Mouse (Mus musculus) 3134 (cell line): ENCODE results near the gene Hcrtr1.

ENCODE experiments used
- DNase-seq: peaks from one replicate; pipeline ENCODE4 v3.0.0-alpha.2; 2011; ENCODE audit warnings: low spot score; ENCODE audit not compliant: insufficient read length; ENCODE audit errors: extremely low read depth

The Hcrtr1 gene

DNA sequence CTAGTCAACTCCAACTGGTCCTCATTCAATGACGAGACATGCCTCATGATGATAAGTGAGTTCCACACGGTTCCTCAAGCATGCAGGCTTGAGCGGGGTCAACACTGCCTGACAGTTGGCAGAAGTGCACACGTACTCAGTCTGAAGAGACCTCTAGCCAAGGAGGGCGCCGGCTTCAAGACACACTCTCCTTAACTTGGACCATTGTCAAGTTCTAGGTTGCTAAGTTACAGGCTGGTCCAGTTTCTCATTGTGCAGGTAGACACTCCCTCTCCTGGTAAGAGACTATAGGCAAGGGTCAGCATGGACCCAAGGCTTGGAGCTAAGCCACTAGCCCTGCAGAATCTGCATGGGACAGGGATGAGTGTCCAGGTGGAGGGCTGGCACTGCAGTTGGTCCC is 14.0 kb downstream of the Hcrtr1 start:
- DNase-seq: no peak

DNA sequence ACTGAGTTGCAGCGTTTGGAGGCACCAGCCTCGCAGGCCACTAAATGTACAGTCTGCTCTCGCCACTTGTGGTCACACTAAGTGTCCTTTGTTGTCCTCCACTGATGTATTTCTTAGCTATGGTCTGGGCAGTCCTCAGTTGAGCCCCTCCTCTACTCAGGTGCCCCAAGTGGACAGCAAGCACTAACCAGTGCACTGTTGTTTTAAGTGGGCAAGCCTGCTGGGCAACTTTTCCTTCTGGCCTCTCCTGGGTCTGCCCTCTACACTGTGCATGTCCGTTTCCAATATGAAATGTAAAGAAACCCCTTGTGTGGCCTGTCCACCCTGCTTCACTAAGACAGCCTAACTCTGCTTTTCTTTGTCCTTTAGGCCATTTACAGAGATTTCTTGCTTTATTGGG is 15.0 kb downstream of the Hcrtr1 start:
- DNase-seq: no peak

DNA sequence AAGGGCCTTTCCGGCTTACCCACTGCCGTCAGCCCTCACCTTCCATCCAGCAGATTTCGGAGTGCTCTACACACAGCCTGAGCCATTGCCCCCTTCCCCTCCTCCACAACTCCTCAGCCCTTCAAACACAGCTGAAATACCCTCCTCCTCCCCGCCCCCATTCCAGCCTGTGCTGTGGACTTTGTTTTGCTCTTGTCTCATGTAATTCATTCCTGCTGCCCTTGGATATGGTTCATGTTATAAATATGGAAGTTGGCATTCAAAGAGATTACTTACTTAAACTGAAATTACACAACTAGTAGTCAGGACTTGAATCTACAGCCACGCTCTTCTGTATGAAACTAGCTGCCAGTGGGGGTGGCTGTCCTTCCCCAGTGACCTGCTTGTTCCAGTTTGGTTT is 16.1 kb downstream of the Hcrtr1 start:
- no peak for DNase-seq

DNA sequence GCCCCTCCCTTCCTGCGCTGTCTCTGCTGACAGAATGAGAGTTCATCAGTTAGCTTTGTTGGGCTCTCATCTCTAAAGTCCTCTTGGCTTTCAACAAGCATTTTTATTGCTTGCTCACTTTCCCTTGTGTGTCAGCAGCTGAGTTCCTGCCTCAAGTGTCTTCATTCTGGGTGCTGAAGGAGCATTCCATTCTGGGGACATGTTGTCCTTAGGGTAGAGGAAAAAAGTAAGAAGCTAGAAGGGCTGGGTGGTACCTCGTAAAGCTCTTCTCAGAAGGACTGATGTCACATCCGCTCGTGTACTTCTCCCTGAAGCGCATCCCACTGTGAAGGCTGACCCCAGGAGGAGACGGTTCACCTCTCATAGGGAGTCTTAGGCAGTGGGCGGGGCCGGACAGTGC is 17.6 kb downstream of the Hcrtr1 start:
- DNase-seq: no peak

DNA sequence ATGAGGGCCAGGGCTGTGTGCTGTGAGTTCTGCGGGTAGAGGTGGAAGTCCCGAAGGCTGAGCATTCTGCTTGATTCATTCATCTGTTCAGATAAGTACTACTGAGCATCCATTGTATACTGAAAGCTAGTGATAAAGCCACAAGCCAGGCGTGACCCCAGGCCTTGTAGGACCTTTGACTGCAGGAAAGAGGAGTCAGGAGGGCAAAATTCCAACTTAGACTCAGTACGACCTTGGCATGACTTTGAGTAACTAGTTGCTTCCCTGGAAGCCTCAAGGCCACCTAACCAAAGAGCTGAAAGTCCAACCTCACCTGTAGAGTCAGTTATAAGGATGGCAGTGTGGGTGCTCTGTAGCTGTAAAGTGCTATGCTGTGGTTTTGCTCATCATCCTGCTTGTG is 18.4 kb downstream of the Hcrtr1 start:
- no peak for DNase-seq

DNA sequence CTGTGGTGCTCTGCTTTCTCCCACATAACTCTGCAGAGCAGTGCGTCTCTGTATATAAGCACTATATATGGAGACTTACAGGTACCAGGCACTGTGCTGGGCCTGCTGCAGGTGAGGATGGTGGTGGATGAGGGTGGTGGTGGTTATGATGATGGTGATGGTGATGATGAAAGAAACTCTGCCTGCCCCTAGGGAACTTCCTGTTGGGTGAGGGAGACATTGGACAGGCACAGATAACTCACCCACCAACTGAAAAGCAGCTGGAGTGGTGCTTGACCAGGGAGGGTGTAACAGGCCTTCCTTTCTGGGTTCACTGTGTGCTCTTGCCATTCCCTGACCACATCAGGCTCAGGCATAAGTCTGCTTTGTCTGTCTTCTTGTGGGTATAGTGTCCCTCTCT is 26.4 kb downstream of the Hcrtr1 start:
- no peak for DNase-seq

DNA sequence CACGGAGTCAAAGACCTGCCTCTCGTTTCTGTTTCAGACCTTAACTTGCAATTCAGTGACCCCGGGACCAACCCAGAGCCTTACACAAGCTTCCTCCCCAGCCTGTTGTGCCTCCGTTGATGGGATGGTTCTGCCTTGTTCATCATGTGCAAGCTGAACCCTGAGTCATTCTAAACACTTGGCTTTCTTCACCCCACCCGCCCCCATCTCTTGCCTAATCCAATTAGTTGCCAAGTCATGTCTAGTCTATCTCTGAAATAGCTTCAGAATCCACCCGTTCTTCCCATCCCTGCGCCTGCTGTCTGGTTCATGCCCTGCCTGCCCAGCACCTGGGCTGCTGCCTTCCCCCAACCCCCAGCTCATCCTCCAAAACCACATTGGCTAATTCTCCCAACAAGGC is 26.9 kb downstream of the Hcrtr1 start:
- DNase-seq: peak; percentile 68

DNA sequence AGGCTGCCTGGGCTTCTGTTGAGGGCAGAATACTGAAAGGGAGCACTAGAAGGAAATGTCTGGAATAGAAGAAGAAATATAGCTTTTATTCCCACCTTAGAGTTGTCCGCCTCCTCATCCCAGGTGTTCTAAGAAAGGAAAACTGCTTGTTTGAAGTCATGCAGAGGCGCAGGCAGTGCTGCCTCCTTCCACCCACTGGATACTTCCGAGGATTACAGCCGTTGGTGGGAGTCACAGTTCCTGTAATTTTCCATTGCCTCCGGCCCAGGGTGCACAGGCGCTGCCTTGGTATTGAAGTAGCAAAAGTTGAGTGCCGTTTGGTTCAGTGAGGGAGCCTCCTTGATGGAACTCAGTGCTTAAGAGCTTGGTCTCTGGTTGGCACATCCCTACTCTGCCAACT is 29.1 kb downstream of the Hcrtr1 start:
- DNase-seq: no peak

DNA sequence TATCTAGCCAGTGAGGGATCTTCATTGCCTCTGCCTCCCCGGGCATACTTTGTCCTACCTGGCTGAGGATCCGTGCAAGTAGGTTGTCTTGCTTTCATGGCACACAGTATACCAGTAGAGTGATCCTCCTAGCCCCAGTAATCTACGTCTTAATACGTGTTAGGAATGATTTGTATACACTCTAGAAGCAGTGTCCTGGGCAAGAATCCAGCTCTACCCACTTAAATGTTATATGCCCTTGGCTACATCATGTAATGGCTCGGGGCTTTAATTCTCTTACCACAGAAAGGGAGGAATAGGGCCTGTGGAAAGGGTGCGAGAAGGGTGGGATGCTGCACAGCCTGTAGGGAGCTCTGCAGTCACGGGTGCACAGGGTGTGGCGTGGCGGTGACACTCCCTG is 29.5 kb downstream of the Hcrtr1 start:
- no peak for DNase-seq

DNA sequence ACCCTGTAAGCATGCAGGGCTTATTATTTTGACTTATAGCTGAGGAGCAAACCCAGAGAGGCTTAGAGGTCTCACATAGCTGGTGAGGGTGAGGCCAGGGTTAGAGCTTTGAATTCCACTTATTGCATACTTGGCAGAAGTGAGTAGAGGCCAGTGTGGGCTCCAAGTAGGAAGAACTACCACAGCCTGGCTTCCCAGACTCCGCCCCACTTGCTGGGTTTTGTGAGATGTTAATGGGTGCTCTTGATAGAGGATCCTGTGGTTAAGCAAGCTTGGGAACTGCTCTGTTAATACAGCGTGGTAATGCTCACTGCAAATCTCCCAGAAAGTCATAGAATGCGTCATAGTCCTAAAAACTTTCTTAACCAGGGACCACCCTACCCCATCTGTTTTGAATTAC is 30.2 kb downstream of the Hcrtr1 start:
- DNase-seq: no peak

DNA sequence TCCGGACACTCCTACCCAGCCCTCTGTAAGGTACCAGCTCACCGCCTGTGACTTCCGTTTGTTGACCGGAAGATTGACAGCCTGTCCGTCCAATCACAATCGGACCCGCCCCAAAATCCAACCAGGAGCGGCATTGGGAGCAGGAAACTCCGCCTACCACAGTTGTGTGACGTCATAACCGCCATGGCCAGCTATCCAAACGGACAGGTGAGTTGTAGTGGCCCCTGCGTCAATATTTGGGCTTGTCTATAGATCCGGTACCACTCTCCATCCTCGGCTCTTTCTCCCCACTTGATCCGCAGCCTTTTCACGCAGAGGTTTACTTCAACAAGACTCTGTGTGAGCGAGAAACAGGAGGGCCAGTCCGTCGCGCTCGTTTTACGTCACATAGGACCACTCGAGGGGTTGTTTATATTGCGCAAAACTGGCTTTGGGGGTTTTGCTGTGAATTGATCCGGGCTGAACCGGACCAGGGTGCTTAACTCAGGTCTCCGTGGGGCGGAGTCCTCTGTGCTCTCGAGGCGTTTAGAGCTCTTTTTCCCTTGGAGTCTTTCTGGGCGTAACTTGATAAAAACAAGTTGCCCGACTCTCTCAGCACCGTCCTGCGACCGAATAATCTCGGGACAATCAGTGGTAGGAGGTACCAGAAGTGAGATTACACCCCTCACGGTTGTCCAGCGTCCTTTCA is 31.6 kb downstream of the Hcrtr1 start:
- DNase-seq: peak; percentile 85

DNA sequence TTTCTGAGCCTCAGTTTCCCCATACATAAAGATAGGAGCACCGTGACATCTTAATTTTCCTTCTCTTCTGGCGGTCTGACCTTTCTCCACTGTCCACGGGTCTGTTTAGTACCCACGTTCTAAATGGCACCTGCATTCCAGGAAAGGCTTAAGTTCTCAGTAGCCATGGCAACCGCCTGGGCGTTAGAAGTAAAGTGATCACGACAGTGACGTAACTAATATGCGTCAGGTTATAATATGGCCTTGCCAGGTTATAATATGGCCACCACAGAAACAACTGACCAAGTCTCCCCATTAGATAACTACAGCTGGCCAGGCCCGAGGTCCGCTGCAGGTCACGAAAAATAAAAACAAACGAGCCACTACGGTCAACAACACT is 32.1 kb downstream of the Hcrtr1 start:
- DNase-seq: no peak

DNA sequence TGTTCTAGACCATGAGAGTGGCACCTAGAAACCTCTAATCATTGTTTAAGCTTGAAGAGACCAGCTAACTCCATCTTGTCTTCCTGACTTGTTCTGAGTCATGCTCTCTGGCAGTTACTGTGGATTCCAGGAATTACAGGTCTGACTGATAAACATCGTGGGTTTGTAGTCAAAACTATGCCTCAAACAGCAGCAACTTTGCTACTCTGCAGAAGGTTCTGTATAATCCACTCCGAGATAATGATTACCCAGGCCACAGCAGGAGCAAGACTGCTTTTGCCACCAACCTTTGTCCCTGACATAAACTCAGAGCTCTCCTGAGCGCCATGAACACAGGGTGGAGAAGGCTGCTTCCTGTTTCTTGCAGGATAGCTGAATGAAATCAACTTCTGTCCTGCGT is 34.6 kb downstream of the Hcrtr1 start:
- peak; percentile 58 for DNase-seq

DNA sequence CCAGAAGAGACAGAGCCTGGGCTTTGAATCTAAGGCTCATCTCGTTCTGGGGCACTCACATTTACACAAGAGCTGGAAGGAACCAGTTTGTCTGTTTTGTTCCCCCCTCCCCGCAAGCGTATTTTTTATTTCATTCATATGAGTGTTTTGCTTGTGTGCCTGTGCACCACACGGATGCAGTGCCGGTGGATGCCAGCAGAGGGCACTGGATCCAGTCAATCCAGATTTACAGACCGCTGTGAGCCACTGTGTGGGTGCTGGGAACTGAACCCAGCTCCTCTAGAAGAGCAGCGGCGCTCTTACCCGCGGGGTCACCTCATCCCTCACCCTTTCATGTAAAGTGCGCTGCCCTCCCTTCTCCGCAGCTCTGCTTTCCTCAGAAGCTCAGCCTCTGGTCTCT is 35.5 kb downstream of the Hcrtr1 start:
- no peak for DNase-seq

DNA sequence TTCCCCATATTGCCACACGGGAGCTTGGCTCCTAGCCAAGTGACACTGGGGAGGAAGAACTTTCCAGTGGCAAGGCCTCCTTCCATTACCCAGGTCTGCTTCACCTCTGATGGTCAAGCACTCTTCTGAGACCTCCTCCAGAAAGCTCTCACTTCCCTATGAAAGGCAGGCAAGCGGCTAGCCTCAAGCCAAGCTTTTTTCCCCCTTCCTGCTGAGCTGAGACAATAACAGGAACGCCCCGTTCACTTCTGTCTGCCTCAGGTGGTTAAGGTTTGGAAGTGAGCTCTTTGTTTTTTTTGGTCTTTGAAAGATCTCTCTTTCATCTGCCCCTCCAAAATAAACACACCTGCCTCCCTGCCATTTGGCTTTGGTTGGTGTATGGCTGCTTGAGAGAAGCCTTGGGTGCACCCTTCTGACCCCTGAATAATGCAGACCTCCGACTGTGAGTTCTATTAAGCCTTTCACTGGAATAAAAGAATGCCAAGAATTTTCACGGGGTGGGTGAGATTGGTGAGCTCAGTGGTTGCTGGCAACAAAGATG is 37.0 kb downstream of the Hcrtr1 start, which contains the start of gene Pef1:
Gene Pef1, plus strand, starts transcription at position 448 of the 541 bp plus-strand sequence.
- DNase-seq: peak; percentile 49

DNA sequence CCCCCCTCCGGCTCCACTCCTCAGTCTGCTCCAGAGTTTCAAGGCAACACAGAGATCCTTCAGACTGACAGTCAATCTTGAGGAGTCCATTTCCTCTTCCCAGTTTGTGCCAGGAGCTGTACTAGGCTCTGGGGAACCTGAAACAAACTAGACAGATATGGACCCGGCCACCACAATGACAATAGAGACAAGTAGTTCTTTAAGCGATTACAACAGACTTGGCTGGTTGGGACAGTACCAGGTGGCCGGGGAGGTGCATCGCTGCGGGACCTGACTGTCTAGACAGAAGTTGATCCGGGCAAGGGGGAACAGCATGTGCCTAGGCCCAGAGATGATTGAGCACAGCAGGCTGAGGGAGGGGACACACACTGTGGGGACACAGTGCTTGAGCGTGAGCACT is 38.0 kb downstream of the Hcrtr1 start:
- DNase-seq: no peak

DNA sequence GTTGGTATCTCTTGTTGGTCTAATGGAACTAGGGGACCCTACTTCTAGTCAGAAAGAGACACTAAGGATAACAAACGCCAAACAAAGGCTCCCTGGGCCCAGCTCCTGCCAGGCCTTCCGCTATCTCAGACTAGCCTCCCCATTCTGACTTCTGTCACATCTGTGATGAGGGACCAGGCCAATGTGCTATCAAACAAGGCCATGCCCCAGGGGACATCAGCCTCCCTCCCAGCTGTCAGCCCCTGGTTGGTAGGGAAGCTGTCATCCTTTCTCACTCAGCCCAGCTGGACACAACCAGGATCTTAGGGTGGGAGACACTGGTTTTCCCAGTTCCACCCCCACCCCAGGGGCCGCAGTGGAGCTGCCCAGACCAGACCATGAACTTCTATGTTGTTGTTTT is 44.0 kb downstream of the Hcrtr1 start:
- no peak for DNase-seq

DNA sequence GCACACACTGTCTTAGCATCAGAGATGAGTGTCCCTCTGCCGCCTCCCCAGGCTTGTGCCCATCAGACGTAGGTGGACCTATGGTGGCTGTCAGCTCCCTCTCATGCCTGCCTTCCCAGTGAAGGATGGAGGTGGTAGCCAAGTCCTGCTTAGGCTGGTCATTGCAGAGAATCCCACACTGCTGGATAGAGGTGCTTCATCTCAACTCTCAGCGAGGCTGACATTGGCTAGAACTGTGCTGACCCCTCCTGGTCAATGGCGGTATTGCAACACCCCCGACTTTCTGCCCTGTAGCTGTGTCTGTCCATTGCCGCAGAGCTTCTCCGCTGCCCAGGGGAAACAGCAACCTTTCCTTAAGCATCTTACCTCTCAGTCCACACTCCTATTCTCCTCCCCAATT is 51.9 kb downstream of the Hcrtr1 start:
- peak; percentile 52 for DNase-seq

DNA sequence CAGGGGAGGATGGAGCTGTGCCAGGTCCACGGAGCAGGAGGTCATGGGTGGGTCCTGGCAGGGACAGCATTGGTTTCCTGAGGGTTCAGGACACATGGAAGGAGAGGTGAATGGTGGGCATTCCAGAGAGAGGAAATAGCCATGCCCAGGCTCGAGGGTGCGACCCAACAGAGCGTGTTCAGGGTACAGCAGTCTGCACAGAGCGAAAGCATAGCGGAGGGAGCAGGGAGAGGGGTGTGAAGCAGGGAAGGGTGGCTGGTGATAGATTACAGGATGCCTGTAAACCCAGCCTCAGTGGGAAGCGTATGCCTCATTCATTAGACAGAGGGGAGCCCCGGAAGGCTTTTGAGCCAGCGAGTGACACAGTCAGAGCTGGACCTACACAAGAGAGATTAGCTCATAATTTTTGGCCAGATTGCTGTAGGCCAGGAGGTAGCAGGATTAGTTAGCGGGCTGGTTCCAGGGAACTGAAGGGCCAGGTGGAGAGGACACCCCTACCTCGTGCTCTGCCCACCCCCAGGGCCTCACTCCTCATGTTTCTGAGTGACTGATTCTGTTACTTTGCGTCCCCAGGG is 53.8 kb downstream of the Hcrtr1 start:
- DNase-seq: no peak

DNA sequence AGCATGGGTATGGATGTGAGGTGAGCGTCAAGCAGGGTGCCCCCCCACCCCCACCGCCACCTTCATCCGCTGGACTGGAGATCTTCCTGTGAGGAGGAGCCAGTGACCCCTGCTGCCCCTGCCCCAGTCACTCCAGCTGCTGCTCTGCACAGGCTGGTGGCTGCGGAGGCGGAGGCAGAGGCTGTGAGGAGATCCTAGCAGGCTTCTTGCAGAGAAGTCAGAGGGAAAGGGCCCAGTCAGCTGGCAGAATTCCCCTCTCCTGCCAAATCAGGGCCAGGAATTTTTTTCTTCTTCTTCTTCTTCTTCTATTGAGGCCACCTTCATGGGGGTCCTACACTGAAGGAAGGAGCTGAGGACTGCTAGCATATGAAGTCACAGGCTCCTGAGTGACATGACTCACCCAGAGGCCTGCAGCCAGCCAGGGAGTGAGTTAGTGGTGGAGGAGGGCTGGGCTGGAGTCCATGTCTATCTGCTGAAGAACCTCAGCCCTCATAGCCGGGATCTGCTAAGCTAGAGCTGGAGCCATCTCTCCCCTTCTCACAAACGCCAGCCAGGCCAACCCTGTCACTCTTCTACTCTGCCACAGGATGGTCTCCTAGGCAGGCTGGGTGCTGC is 54.7 kb downstream of the Hcrtr1 start:
- peak; percentile 55 for DNase-seq

DNA sequence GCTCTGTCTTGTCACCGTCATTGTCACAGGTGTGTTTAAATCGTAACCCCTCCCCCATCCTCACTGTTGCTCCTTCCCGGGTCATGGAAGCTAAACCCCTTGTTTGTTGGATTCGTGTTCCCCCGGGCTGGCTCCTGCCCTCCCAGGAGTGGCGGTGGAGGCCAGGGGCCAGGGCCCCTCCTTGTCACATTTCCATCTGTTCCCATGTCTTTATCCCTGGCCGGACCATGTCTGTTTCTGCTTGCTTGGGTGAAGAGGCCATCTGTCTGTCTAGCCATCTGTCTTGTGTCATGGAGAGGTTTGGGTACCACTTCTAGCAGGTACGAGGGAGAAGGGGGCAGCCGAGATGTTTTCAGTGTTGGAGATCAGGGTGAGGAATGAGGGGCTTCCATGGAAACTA is 56.9 kb downstream of the Hcrtr1 start:
- no peak for DNase-seq
